Mouse (Mus musculus) spleen, adult 2 months (tissue): ENCODE data around the gene Piwil4.

ENCODE experiments used
- CTCF ChIP-seq: fragments of 200-500 bp; IDR thresholded peaks from 2 replicates; pipeline ENCODE4 v1.5.1; 2011; ENCODE audit warnings: mild to moderate bottlenecking, inconsistent platforms; ENCODE audit not compliant: insufficient read depth, insufficient read length, insufficient replicate concordance; ENCODE audit errors: extremely low read depth
- POLR2A ChIP-seq: fragments of 200-500 bp; IDR thresholded peaks from 2 replicates; pipeline ENCODE4 v1.6.1; 2011; ENCODE audit warnings: low read depth, low read length, inconsistent platforms

- TF ChIP-seq CTCF = no peak
- TF ChIP-seq POLR2A = no peak
These were observed 51.0 kb downstream of the Piwil4 start for GRCm38 (mm10) chr9:14689376-14690108.
